Mouse (Mus musculus): Measurements from ENCODE around the gene Clstn1. TPM values are rescaled to one million over a fixed set of nuclear protein-coding genes. Genes with fewer than 3 reads are reported as not detected.

The Clstn1 gene
- polyA plus RNA-seq, 1 experiment: 52.1 TPM

DNA sequence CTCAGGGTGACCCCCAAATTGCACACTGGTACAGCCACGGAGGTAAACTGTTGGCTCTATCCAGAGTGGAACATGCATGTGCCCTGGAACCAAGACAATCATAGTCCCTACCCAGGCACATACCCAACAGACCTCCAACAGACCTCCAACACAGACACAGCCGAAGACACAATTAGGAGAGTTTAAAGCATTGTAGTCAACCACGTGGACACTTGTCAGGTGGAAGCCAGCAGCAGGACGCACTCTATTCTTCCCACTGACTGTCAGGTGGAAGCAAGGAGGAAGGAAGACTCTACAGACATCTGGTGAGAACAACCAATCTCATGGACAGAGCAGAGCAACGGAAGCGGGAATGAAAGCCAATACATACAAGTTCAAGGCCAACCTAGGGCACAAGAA is 79.4 kb downstream of the Clstn1 start:
- Histone ChIP-seq H3K4me3 (no peak overlapping the region), H3K4me2 (ENCODE audit: low read depth) (no peak overlapping the region), H3K79me2 (ENCODE audit: control insufficient read depth, insufficient read depth) (no peaks in the 10 kb centered on the region), H3ac (ENCODE audit: control insufficient read depth, insufficient read length) (no peak overlapping the region), H3K27me3 (ENCODE audit: control insufficient read depth, insufficient read depth, insufficient read length) (no peaks in the 10 kb centered on the region), H3K36me3 (ENCODE audit: control insufficient read depth, insufficient read depth) (no peaks in the 10 kb centered on the region)
- TF ChIP-seq POLR2AphosphoS2 (IDR thresholded peaks at IDR 0.05; ENCODE audit: insufficient read length, low read depth): no peak
- TF ChIP-seq E2F4 (IDR thresholded peaks at IDR 0.05; ENCODE audit: insufficient read depth): no peak
- no peak for TF ChIP-seq POLR2A (IDR thresholded peaks at IDR 0.05; ENCODE audit: insufficient read length, low read depth)
- no peak for TF ChIP-seq USF1 (IDR thresholded peaks at IDR 0.05; ENCODE audit: low read depth)
- no peak for TF ChIP-seq MYOG (IDR thresholded peaks at IDR 0.05; ENCODE audit: control insufficient read depth in 1 of 3, insufficient read depth in 1 of 3, insufficient read length in 2 of 3, low read depth in 2 of 3)
- TF ChIP-seq MAX (IDR thresholded peaks at IDR 0.05; ENCODE audit: low read depth): no peak
- TF ChIP-seq MYOD1 (IDR thresholded peaks at IDR 0.05; ENCODE audit: control insufficient read depth in 1 of 3, insufficient read length in 2 of 3, low read depth in 2 of 3): no peak
- TF ChIP-seq SRF (IDR thresholded peaks at IDR 0.05; ENCODE audit: control insufficient read depth, insufficient read length, low read depth): no peak
- no peak for TF ChIP-seq REST (IDR thresholded peaks at IDR 0.05; ENCODE audit: insufficient read depth, insufficient read length)
- no peak for TF ChIP-seq TCF3 (IDR thresholded peaks at IDR 0.05; ENCODE audit: insufficient read length, low read depth)
- TF ChIP-seq TCF12 (IDR thresholded peaks at IDR 0.05; ENCODE audit: insufficient read depth, poor library complexity, severe bottlenecking): no peak
- no peak for TF ChIP-seq CEBPB (IDR thresholded peaks at IDR 0.05; ENCODE audit: insufficient read depth, poor library complexity, severe bottlenecking)

DNA sequence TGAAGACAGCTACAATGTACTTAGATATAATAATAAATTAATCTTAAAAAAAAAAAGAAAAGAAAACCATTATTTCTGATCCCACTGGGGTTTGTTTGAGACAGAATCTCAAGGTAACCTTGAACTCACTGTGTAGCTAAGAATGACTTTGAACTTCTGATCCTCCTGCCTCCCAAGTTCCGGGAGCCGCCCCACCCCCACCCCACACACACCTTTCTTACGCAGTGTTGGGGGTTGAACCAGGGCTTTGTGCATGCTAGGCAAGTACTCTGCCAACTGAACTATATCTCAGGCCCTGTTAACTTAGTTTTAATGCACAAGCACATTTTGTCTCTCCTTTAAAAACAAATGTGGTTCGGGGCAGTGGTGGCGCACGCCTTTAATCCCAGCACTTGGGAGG is 84.9 kb downstream of the Clstn1 start:
- no peak overlapping the region for H3K4me3 ChIP-seq
- no peaks in the 10 kb centered on the region for H3K27me3 ChIP-seq (ENCODE audit: control insufficient read depth, insufficient read depth, insufficient read length)
- TF ChIP-seq MAX (IDR thresholded peaks at IDR 0.05; ENCODE audit: low read depth) (no peak), E2F4 (IDR thresholded peaks at IDR 0.05; ENCODE audit: insufficient read depth) (no peak), TCF12 (IDR thresholded peaks at IDR 0.05; ENCODE audit: insufficient read depth, poor library complexity, severe bottlenecking) (no peak), SRF (IDR thresholded peaks at IDR 0.05; ENCODE audit: control insufficient read depth, insufficient read length, low read depth) (no peak), CEBPB (IDR thresholded peaks at IDR 0.05; ENCODE audit: insufficient read depth, poor library complexity, severe bottlenecking) (no peak), MYOG (IDR thresholded peaks at IDR 0.05; ENCODE audit: control insufficient read depth in 1 of 3, insufficient read depth in 1 of 3, insufficient read length in 2 of 3, low read depth in 2 of 3) (no peak), MYOD1 (IDR thresholded peaks at IDR 0.05; ENCODE audit: control insufficient read depth in 1 of 3, insufficient read length in 2 of 3, low read depth in 2 of 3) (no peak), USF1 (IDR thresholded peaks at IDR 0.05; ENCODE audit: low read depth) (no peak), TCF3 (IDR thresholded peaks at IDR 0.05; ENCODE audit: insufficient read length, low read depth) (no peak), POLR2AphosphoS2 (IDR thresholded peaks at IDR 0.05; ENCODE audit: insufficient read length, low read depth) (no peak), REST (IDR thresholded peaks at IDR 0.05; ENCODE audit: insufficient read depth, insufficient read length) (no peak), POLR2A (IDR thresholded peaks at IDR 0.05; ENCODE audit: insufficient read length, low read depth) (no peak)
- H3ac ChIP-seq (ENCODE audit: control insufficient read depth, insufficient read length): no peak overlapping the region
- H3K4me2 ChIP-seq (ENCODE audit: low read depth): no peak overlapping the region
- no peaks in the 10 kb centered on the region for H3K79me2 ChIP-seq (ENCODE audit: control insufficient read depth, insufficient read depth)
- no peaks in the 10 kb centered on the region for H3K36me3 ChIP-seq (ENCODE audit: control insufficient read depth, insufficient read depth)

DNA sequence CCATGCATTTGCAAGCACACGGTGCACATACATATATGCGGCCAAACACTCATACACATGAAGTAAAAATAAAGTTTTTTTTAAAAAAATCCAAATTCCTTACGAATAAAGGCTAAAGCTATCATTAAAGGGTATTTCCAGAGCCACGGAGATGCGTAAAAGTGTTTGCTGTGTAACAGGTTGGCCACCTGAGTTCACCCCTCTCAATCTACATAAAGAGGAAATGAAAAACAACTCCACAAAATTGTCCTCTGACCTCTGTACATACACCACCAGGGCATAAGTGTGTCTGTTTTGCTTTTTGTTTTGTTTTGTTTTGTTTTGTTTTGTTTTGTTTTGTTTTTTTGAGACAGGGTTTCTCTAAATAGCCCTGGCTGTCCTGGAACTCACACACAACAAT is 86.5 kb downstream of the Clstn1 start:
- no peaks in the 10 kb centered on the region for H3K27me3 ChIP-seq (ENCODE audit: control insufficient read depth, insufficient read depth, insufficient read length)
- TF ChIP-seq CEBPB (IDR thresholded peaks at IDR 0.05; ENCODE audit: insufficient read depth, poor library complexity, severe bottlenecking) (no peak), POLR2A (IDR thresholded peaks at IDR 0.05; ENCODE audit: insufficient read length, low read depth) (no peak), MYOD1 (IDR thresholded peaks at IDR 0.05; ENCODE audit: control insufficient read depth in 1 of 3, insufficient read length in 2 of 3, low read depth in 2 of 3) (no peak), USF1 (IDR thresholded peaks at IDR 0.05; ENCODE audit: low read depth) (no peak), TCF3 (IDR thresholded peaks at IDR 0.05; ENCODE audit: insufficient read length, low read depth) (no peak), E2F4 (IDR thresholded peaks at IDR 0.05; ENCODE audit: insufficient read depth) (no peak), MYOG (IDR thresholded peaks at IDR 0.05; ENCODE audit: control insufficient read depth in 1 of 3, insufficient read depth in 1 of 3, insufficient read length in 2 of 3, low read depth in 2 of 3) (no peak), REST (IDR thresholded peaks at IDR 0.05; ENCODE audit: insufficient read depth, insufficient read length) (no peak), POLR2AphosphoS2 (IDR thresholded peaks at IDR 0.05; ENCODE audit: insufficient read length, low read depth) (no peak), SRF (IDR thresholded peaks at IDR 0.05; ENCODE audit: control insufficient read depth, insufficient read length, low read depth) (no peak), MAX (IDR thresholded peaks at IDR 0.05; ENCODE audit: low read depth) (no peak), TCF12 (IDR thresholded peaks at IDR 0.05; ENCODE audit: insufficient read depth, poor library complexity, severe bottlenecking) (no peak)
- H3K79me2 ChIP-seq (ENCODE audit: control insufficient read depth, insufficient read depth): no peaks in the 10 kb centered on the region
- no peak overlapping the region for H3ac ChIP-seq (ENCODE audit: control insufficient read depth, insufficient read length)
- no peak overlapping the region for H3K4me3 ChIP-seq
- no peak overlapping the region for H3K4me2 ChIP-seq (ENCODE audit: low read depth)
- no peaks in the 10 kb centered on the region for H3K36me3 ChIP-seq (ENCODE audit: control insufficient read depth, insufficient read depth)

DNA sequence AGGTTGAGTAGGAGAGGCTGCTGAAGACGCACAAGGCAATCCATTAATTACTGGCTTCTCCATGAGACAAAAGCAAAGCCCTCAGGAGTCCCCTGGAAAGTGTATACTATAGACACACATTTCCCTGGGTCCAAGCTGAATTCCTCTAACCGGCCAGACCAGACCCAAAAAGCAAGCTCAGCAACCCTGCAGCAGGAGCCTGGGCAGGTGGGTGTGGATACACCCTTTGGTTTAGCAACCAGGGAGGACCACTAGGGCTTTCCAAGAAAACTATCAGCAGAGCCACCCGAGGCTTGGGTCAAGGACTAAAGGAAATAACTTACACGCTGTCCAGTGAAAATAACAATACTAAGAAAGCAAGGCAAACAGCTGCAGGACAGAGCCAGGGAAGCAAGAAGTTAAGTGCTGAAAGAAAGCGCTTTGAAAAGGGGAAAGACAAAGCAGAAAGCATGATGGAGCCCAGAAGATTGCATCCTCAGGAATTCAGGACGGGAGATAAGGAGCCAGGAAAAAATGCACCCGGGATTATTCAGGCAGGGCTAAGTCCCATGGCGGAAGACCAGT is 88.6 kb downstream of the Clstn1 start:
- no peaks in the 10 kb centered on the region for H3K79me2 ChIP-seq (ENCODE audit: control insufficient read depth, insufficient read depth)
- no peak overlapping the region for H3ac ChIP-seq (ENCODE audit: control insufficient read depth, insufficient read length)
- no peaks in the 10 kb centered on the region for H3K36me3 ChIP-seq (ENCODE audit: control insufficient read depth, insufficient read depth)
- H3K4me3 ChIP-seq: peak overlapping the region; percentile 19
- H3K27me3 ChIP-seq (ENCODE audit: control insufficient read depth, insufficient read depth, insufficient read length): peaks cover 4% of the 10 kb centered on the region
- no peak for TF ChIP-seq MAX (IDR thresholded peaks at IDR 0.05; ENCODE audit: low read depth)
- TF ChIP-seq TCF12 (IDR thresholded peaks at IDR 0.05; ENCODE audit: insufficient read depth, poor library complexity, severe bottlenecking): no peak
- no peak for TF ChIP-seq TCF3 (IDR thresholded peaks at IDR 0.05; ENCODE audit: insufficient read length, low read depth)
- no peak for TF ChIP-seq POLR2A (IDR thresholded peaks at IDR 0.05; ENCODE audit: insufficient read length, low read depth)
- TF ChIP-seq CEBPB (IDR thresholded peaks at IDR 0.05; ENCODE audit: insufficient read depth, poor library complexity, severe bottlenecking): no peak
- peak overlapping the region; percentile 62 for H3K4me2 ChIP-seq (ENCODE audit: low read depth)

All from myocyte (in vitro differentiated cells).